Mouse (Mus musculus) CD4-positive naive resting alpha-beta T cell, adult 57 days (primary cell): ENCODE measurements around the gene Heatr1. TPM values are rescaled to one million over a fixed set of nuclear protein-coding genes. Genes with fewer than 3 reads are reported as not detected.

Source experiments
- total RNA-seq: library from RNA; stranded (reverse); gene quantifications from one replicate; pipeline ENCODE4 v1.2.4, GENCODE M21; 2023

The Heatr1 gene
- total RNA-seq: 90.2 TPM

GRCm38 (mm10) chr13:12394609-12395505 is at the start of gene Heatr1:
Heatr1 (plus strand) TSS chr13:12395027.

GRCm38 (mm10) chr13:12464844-12465243 is 70.0 kb downstream of the Heatr1 start, which contains the start of gene Lgals8:
Lgals8 (minus strand) TSS chr13:12464944.

Other genes with a start within 250 kb of the Heatr1 start
- 40.7 TPM for gene Mtr, start 136.9 kb upstream of the Heatr1 start, total RNA-seq
- 16.3 TPM for gene Actn2, start 54.3 kb upstream of the Heatr1 start, total RNA-seq
- gene Lgals8, start 69.9 kb downstream of the Heatr1 start, total RNA-seq: 71.5 TPM
- gene Edaradd, start 125.4 kb downstream of the Heatr1 start, total RNA-seq: 0.95 TPM
- 20.2 TPM for gene Ero1lb, start 170.8 kb downstream of the Heatr1 start, total RNA-seq